9 mouse cellular contexts compared by ENCODE assay signal in the genomic region with DNA sequence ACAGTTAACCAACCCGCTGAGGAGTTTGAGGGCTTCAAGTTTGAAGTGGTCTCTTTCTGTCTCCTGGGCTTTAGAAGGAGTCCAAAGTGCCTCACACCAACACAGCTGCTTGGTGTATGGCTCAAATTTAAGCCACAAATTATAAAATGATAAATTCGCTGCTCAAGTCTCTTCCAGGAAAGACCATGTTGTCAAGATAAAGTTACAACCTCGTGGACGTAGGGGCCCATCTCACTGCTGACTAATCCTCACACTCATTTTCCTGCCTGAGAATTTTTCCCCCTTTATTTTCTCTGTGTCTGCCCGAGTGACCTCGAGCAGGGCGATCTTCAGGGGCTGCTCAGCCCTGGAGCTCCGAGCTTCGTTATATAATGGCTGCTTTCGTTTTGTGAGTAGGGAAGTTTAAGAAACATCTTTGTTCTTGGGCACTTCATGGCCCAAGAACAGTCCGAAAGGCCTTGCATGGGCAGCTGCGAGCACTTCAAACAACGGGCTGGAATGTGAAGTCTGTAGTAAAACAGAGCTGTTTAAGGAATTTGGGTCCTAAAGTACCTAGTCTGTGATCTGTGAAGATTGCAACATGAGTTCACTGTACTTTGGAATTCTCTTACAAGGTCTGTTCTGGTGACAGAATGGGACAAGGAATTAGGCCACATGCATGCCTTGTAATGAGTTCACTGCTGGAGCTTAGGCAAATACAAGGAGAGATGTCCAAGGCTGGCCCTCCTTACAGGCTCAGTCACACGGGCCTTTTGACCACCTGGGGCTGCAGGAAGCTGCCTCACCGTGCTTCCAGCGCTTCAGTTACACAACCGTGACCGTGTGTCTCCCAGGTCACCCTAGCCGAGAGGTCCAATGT. TPM values are rescaled to one million over a fixed set of nuclear protein-coding genes. Genes with fewer than 3 reads are reported as not detected.
DNase-seq lines count a peak whose midpoint lies in the region; ATAC-seq and TF ChIP-seq lines count a peak whose summit lies in the region.
"Had no signal": no experiment of that assay in that cellular context is flagged by ENCODE, and none has a peak within 500 bp of the region (broad histone marks: within the 10 kb centered on the region; RNA-seq: fewer than 3 reads in every experiment).

No protein-coding gene starts in this region.

- peak overlapping the region; percentile 43; the same call in 1 of the 2 replicates for H3K4me3 ChIP-seq in heart, adult 2 months

- no peak for TF ChIP-seq POLR2A in heart, adult 2 months (IDR thresholded peaks at IDR 0.05; ENCODE audit: insufficient read depth, low read depth, low read length)

- DNase-seq in heart, adult 2 months: peak; percentile 24 to 28
- DNase-seq in heart, adult 9 months (ENCODE audit: low spot score in 2 of 2): no peak
- peak; percentile 11 for DNase-seq in brain, adult 2 months (ENCODE audit: low read depth, low spot score)
- peak; percentile 46 for DNase-seq in kidney, adult 9 months
- peak; percentile 52 for DNase-seq in lung, postnatal 25 days (ENCODE audit: low spot score)
- DNase-seq in left cerebral cortex, postnatal 25 days (ENCODE audit: low spot score in 2 of 2): no peak

- H3K27me3 ChIP-seq in heart, adult 2 months (ENCODE audit: control insufficient read depth, insufficient read depth, low read length): no peaks in the 10 kb centered on the region

- no peak for TF ChIP-seq CTCF in heart, adult 2 months (IDR thresholded peaks at IDR 0.05)

- peak overlapping the region; percentile 52 for H3K9ac ChIP-seq in heart, adult 2 months (ENCODE audit: low read depth, low read length)

- no peaks in the 10 kb centered on the region for H3K36me3 ChIP-seq in heart, adult 2 months (ENCODE audit: control insufficient read depth, insufficient read depth, low read length)
- H3K36me3 ChIP-seq: G1E had no signal

- H3K4me1 ChIP-seq in heart, adult 2 months (ENCODE audit: control insufficient read depth, insufficient read depth, low read length): peaks cover 1% of the 10 kb centered on the region; the same call in 1 of the 2 replicates

- ATAC-seq in erythroid progenitor cell, adult 5-6 weeks (replicated peaks; ENCODE audit: low FRiP score, poor library complexity, severe bottlenecking): no peak
- ATAC-seq in erythroblast, adult 5-6 weeks (replicated peaks; ENCODE audit: low FRiP score, poor library complexity, severe bottlenecking): no peak

- 54% methylated on average over 19 of the region's 19 CpGs for WGBS in heart, adult 2 months

- no peak for TF ChIP-seq EP300 in heart, adult 2 months (IDR thresholded peaks at IDR 0.05; ENCODE audit: insufficient read depth, low read depth, low read length)

- H3K79me2 ChIP-seq in heart, adult 2 months (replicated peaks; ENCODE audit: control insufficient read depth, insufficient read depth, low read length): no peaks in the 10 kb centered on the region

- H3K27ac ChIP-seq in heart, adult 2 months: peak overlapping the region; percentile 50

- intact Hi-C loops in heart, adult 2 months (cut with DNase I): loop anchor here (1.0 to 2.0 kb wide), 3 partner anchors 11 to 47 kb away; a partner anchor contains a TSS
- intact Hi-C loops in left cerebral cortex, postnatal 25 days (cut with DNase I): no loop called here

RNA-seq across cellular contexts. Expression of a gene that starts 27.1 kb away (rescaled TPM):
- 1 to 10 TPM; 3.8 to 4.5 TPM for total RNA-seq in heart, adult 2 months (2021)
- 3.0 and 5.1 TPM in 2 replicates for polyA plus RNA-seq in heart, adult 2 months (2012; rRNA removed)
- 10 to 100 TPM; 24.1 to 25.1 TPM for total RNA-seq in left cerebral cortex, postnatal 25 days (2021)
- total RNA-seq in erythroid progenitor cell, adult 5-6 weeks (2015; ENCODE audit: low replicate concordance): 3.2 and 7.5 TPM in 2 replicates
- 4.4 and 8.7 TPM in 2 replicates for total RNA-seq in erythroid progenitor cell, adult 5-6 weeks (2017; ENCODE audit: low replicate concordance)
- total RNA-seq in erythroblast, adult 5-6 weeks (2015; ENCODE audit: low replicate concordance): 8.6 and 10.4 TPM in 2 replicates
- 7.5 and 8.1 TPM in 2 replicates for total RNA-seq in erythroblast, adult 5-6 weeks (2017; ENCODE audit: low replicate concordance)

Comparison
In these comparisons a context has a peak if more than half of its experiments do, and no peak if none do; other contexts are left out.
1. DNase-seq: peak in heart, adult 2 months (2 of 2), brain, adult 2 months (single experiment), kidney, adult 9 months (single experiment) and lung, postnatal 25 days (single experiment); none in heart, adult 9 months (0 of 2) and left cerebral cortex, postnatal 25 days (0 of 2).